Mouse (Mus musculus): ENCODE results near the gene Lat2. TPM values are rescaled to one million over a fixed set of nuclear protein-coding genes. Genes with fewer than 3 reads are reported as not detected.

The Lat2 gene
- polyA plus RNA-seq (2015; fragmentation: Nextera tagmentation; extraction: Ambion mirVana): 8.4 and 9.7 TPM in 2 replicates

GRCm38 (mm10) chr5:134614802-134615201 lies at the start of gene Lat2:
TSS of gene Lat2 (minus strand) at chr5:134615025.

DNA sequence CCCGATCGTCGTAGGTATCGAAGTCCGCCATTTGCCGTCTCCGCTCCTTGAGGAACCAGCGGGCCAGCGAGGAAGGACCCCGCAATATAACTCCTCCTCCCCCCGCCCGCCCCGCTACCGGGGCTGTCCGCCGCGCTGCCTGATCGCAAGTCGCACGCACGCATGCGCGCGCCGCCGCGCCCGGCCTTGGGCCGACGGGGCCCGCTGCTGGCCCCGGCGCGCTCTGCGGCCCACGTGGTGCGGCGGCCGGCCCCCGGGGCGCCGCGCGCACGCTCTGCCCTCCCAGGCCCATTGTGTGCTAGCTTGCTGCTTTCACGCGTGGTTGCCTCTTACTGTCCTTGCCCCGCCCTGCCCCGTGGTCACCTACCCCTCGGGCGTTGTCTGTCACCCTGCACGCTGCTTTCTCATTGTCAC lies 24.5 kb upstream of the Lat2 start, which contains the start of gene Eif4h:
Eif4h (minus strand) TSS at position 222 of the 414 bp plus-strand sequence.

GRCm38 (mm10) chr5:134581146-134581545 lies 33.7 kb downstream of the Lat2 start, which contains the start of gene Rfc2:
TSS of gene Rfc2 (plus strand) at chr5:134581366.

GRCm38 (mm10) chr5:134560071-134560449 lies 54.8 kb downstream of the Lat2 start, which contains the start of gene Syna:
TSS of gene Syna (minus strand) at chr5:134560171.

GRCm38 (mm10) chr5:134552110-134552972 lies 62.5 kb downstream of the Lat2 start, which contains the start of gene Clip2:
TSS of gene Clip2 (minus strand) at chr5:134552434.

Small RNA genes lying within 50 kb of the gene (microRNA-seq; reads per million reads assigned to microRNA genes)
- gene Mir7228: 0 reads per million in 2 experiments

Other genes with a start within 250 kb of the Lat2 start
- 29.4 and 29.8 TPM in 2 replicates for gene Gtf2ird1, start 158.3 kb downstream of the Lat2 start, polyA plus RNA-seq (2015; fragmentation: Nextera tagmentation; extraction: Ambion mirVana)
- gene Clip2, start 62.6 kb downstream of the Lat2 start, polyA plus RNA-seq (2015; fragmentation: Nextera tagmentation; extraction: Ambion mirVana): 0.81 and 1.0 TPM in 2 replicates
- not detected in 2 replicates for gene Syna, start 54.9 kb downstream of the Lat2 start, polyA plus RNA-seq (2015; fragmentation: Nextera tagmentation; extraction: Ambion mirVana)
- 56.0 and 70.7 TPM in 2 replicates for gene Rfc2, start 33.7 kb downstream of the Lat2 start, polyA plus RNA-seq (2015; fragmentation: Nextera tagmentation; extraction: Ambion mirVana)
- gene Eif4h, start 24.5 kb upstream of the Lat2 start, polyA plus RNA-seq (2015; fragmentation: Nextera tagmentation; extraction: Ambion mirVana): 199 and 204 TPM in 2 replicates
- 1.8 and 2.3 TPM in 2 replicates for gene Limk1, start 73.6 kb upstream of the Lat2 start, polyA plus RNA-seq (2015; fragmentation: Nextera tagmentation; extraction: Ambion mirVana)
- 96.2 and 144 TPM in 2 replicates for gene Eln, start 132.3 kb upstream of the Lat2 start, polyA plus RNA-seq (2015; fragmentation: Nextera tagmentation; extraction: Ambion mirVana)